Mouse (Mus musculus) left cerebral cortex, postnatal 14 days (tissue): Measurements from ENCODE around the gene Tcea3. TPM values are rescaled to one million over a fixed set of nuclear protein-coding genes. Genes with fewer than 3 reads are reported as not detected.

Experiments used
- DNase-seq, 2 experiments: peaks; one replicate each; pipeline ENCODE4 v3.0.0; 2021 to 2022; ENCODE audit warnings: low spot score in 2 of 2, mixed read lengths in 1 of 2
- intact Hi-C: fragments of 180-260 bp; cut with DNase I; formaldehyde crosslinking; loops from one replicate; pipeline ENCODE4 v1.15.1; 2025
- total RNA-seq, 2 experiments: library from RNA; stranded (reverse); gene quantifications; 2 replicates each; pipeline ENCODE4 v1.2.3; 2021

Gene Tcea3
- total RNA-seq, 2 experiments from 2014 or later: 0.61 TPM; not detected in 1

DNA sequence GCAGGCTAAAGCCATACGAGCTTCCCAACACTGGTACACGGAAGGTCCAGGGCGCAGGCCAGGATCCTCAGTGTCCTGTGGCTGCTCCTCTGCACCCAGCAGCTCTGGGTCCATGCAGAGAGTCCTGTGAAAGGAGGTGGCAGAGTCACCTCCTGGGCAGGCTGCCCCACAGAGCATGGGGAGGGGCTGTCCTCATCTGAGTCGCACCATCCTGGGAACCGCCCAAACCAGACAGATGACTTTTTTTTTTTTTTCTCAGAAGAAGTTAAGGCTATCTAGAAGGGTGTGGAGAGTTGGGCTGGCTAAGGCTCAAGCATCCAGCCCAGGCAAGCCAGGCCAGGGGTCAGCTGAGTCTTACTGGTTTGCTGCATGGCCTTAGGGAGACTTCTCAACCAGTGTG lies 18.9 kb upstream of the Tcea3 start:
- no peak for DNase-seq
- intact Hi-C loops: no loop called here

DNA sequence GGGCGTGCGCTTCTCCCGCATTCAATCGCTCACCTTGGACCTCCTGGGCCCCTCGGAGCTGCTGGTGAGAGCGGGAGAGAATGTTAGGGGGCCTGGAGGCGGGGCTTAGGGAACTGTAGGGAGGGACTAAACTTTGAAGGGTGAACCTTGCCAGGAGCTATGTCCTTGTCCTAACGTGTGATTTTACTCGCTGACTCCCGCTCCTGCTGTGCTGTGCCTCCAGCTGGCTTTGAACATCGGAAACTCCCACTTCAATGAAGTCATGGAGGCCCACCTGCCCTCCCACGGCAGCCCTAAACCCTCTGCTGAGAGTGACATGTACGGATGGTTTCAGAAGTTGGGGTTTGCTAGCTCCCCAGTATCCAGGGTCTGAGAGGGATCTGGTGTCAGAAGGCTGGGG lies 8.9 kb upstream of the Tcea3 start:
- DNase-seq: no peak
- intact Hi-C loops: loop anchor here (5.0 kb wide), 1 partner anchor 36 kb away; no protein-coding TSS in a partner anchor

DNA sequence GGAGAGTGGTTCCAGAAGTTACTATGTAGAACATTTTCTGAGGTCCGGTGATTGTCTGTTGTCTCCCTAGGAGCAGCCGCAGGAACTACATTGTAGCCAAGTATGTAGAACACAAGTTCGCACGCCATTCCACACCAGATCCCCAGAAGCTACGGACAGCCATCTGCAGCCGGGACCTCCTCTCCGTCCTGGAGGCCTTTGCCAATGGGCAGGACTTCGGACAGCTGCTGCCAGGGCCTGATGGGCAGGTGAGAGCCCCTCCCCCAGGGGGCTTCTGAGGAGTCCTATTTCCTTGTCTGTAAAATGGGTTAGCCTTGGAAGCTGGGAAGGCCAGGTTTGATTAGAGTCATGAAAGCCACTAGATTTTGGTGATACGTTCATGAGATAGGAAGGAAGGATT lies 8.4 kb upstream of the Tcea3 start:
- no peak for DNase-seq
- intact Hi-C loops: loop anchor here (5.0 kb wide), 1 partner anchor 37 kb away; no protein-coding TSS in a partner anchor

DNA sequence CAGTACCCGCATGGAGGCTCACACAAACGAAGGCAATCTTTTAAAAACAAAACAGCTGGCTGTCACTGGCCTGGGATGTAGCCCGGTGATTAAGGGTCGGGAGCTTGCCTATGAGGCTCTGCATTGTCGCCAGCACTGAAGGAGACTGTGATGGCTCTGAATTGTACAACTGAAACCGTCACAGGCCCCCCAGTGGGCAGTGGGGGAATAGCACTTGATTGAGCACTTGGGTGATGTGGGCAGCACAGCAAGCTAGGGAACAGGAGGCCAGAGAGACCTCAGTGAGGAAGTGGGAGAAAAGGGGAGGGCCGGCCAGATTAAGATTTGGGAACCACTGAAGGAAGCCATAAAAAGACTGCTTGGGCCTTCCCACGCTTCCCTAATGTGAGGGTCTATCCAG lies 7.9 kb upstream of the Tcea3 start:
- DNase-seq: peak; percentile 88 to 90
- intact Hi-C loops: loop anchor here (5.0 to 10.0 kb wide), 2 partner anchors 37 to 385 kb away; partner anchors contain the start of gene Lactbl1

DNA sequence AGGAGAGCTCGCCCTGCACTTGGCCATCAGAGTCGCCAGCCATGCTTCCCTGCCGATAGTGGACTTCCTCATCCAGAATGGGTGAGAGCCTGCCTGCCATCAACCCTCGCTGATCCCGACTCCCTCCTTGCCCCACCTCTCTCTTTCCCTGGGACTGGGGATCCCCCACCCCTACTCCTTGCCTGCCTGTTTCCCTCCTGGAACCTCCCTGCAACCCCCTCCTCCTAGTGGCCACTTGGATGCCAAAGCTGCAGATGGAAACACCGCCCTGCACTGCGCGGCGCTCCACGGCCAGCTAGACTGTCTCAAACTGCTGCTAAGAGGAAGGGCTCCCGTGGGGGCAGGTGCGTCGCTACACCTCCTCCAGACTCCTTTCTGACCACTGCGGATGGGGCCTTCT lies 7.4 kb upstream of the Tcea3 start:
- intact Hi-C loops: loop anchor here (10.0 kb wide), 1 partner anchor 385 kb away; the partner anchor contains the start of gene Lactbl1

DNA sequence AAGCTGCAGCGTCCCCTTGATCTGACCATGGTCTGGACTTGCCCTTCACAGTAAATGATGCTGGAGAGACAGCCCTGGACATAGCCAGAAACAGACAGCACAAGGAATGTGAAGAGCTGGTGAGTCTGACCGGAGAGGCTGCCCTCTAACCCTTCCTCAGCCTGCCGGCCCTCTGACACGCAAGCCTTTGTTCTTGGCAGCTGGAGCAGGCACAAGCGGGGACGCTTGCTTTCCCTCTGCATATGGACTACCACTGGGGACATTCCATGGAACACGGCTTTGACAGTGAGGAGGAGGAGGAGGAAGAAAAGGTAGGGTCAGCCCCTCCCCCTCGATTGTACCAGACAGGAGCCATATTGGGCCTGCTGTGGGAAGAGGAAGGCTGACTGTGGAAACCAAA lies 6.6 kb upstream of the Tcea3 start:
- intact Hi-C loops: loop anchor here (10.0 kb wide), 1 partner anchor 384 kb away; the partner anchor contains the start of gene Lactbl1
- DNase-seq: no peak

More for the DNA sequence above, 7.4 kb upstream of the Tcea3 start:
- no peak for DNase-seq

DNA sequence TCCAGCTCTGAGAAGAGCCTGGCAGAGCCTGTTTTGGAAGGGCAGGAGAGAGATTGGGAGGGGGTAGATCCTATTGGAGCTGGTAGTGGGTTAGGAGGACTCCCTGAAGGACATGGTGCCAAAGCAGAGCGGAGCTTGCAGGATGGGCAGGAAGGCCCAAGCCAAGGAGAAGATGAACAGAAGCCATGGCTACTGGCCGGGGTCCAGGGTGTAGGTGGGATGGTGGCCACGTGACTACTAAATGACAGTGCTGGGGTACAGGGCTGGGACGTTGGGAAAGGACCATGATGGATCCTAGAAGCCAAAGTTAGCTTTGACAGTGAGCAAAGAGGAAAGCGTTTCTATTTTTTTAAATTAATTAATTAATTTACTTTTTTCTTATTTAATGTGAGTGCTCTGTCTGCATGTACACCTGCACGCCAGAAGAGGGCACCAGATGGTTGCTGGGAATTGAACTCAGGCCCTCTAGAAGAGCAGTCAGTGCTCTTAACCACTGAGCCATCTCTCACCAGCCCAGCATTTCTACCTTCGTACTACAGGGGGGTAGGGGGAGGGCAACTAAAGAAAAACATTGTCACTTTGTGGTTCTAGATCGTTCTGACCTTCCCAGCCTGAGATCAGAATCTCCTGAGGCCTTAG lies 5.3 kb upstream of the Tcea3 start:
- intact Hi-C loops: loop anchor here (10.0 kb wide), 1 partner anchor 383 kb away; the partner anchor contains the start of gene Lactbl1
- peak in 1 of 2 experiments; percentile 36 for DNase-seq

DNA sequence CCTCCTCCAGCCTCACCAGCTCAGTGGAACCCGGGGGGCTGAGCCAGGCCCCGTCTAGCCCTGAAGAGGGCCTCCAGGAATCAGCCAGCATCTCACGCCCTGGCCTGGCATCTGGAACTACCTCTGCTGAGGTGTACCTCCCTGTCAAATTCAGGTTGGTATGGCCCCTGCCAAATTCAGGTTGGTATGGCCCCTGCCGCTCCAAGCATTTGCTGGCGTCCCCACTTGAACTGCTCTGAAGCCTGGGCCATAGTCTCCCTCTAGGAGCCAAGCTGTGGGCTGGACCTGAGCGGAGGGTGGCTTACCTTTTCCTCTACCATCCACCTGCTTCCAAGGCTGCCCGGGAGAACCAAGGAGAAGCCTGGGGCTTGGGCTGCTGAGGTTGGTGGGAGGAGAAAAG lies 4.8 kb upstream of the Tcea3 start:
- DNase-seq: no peak
- intact Hi-C loops: loop anchor here (10.0 kb wide), 1 partner anchor 382 kb away; the partner anchor contains the start of gene Lactbl1

DNA sequence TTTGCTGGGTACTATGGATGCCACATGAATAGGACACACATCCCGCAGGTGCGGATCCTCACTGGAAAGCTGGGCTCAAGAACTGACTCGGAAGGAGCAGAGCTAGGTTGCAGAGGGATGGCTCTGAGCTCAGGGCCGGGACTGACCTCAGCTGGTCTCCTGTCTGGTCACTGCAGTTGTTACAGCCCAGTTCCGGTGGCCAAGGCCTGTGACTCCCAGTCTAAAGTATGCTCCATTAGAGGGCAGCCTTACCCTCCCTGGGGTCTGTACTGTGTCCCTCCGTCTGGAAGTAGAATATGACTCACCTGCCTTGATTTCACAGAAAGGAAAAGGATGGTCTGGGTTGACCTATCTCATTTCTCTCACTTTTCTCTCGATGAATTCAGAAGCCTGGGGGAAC lies 3.3 kb upstream of the Tcea3 start:
- intact Hi-C loops: loop anchor here (10.0 kb wide), 1 partner anchor 381 kb away; the partner anchor contains the start of gene Lactbl1
- no peak for DNase-seq

DNA sequence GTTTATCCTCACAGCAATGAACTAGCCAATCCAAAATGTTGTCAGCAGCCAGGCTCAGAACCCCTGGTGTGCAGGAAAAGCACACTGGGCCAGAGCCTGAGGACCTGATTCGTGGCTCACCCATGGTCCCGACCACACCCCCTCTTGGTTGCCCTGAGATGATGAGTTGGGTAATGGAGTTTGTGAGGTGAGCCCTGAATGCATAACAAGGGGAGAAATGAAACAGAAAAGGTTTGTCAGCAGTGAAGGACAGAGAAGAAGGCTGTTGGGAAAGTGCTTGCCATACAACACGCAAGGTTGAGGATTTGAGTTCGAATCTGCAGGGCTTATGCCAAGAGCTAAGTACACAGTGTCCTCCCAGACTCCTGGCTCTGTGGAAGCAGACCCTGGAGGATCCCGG lies 1.8 kb upstream of the Tcea3 start:
- DNase-seq: no peak
- intact Hi-C loops: loop anchor here (10.0 kb wide), 1 partner anchor 379 kb away; the partner anchor contains the start of gene Lactbl1

DNA sequence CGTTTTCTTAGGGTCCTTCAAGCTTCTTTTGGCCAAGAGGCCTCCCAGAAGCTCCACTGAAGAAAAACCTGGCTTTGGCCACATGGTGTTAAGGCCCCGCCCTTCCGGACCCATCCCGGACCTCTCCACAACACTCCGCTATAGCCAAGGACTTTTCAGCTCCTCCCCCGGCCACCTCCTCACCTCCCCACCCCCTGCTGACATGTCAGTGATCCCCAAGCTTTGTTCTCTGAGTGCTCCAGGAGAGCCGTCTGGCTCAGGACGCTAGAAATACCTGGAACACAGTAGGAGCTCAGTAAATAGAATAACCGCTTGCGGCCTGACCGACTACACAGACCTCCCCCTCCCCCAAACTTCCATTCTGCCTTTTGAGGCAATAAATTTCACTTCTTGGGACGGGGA lies 960 bp upstream of the Tcea3 start:
- intact Hi-C loops: loop anchor here (10.0 kb wide), 1 partner anchor 378 kb away; the partner anchor contains the start of gene Lactbl1

DNA sequence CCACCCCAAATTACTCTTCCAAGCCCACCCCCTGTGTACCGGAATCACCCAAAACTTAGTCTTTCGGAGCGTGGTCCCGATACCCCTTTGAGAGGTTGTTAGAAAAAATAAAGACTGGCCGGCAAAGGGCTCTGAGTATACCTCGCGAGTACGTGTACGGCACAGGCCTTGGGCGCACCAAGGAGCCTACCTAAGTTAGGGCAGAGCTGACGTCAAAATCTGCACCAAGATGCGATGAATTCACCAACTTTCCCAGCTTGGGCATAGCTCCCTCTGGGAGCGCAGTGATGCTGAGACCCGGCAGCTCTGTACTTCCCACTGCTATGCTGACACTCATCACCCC lies 172 bp upstream of the Tcea3 start:
- no peak for DNase-seq
- intact Hi-C loops: loop anchor here (10.0 kb wide), 1 partner anchor 377 kb away; the partner anchor contains the start of gene Lactbl1

More for the DNA sequence above, 960 bp upstream of the Tcea3 start:
- DNase-seq: no peak

DNA sequence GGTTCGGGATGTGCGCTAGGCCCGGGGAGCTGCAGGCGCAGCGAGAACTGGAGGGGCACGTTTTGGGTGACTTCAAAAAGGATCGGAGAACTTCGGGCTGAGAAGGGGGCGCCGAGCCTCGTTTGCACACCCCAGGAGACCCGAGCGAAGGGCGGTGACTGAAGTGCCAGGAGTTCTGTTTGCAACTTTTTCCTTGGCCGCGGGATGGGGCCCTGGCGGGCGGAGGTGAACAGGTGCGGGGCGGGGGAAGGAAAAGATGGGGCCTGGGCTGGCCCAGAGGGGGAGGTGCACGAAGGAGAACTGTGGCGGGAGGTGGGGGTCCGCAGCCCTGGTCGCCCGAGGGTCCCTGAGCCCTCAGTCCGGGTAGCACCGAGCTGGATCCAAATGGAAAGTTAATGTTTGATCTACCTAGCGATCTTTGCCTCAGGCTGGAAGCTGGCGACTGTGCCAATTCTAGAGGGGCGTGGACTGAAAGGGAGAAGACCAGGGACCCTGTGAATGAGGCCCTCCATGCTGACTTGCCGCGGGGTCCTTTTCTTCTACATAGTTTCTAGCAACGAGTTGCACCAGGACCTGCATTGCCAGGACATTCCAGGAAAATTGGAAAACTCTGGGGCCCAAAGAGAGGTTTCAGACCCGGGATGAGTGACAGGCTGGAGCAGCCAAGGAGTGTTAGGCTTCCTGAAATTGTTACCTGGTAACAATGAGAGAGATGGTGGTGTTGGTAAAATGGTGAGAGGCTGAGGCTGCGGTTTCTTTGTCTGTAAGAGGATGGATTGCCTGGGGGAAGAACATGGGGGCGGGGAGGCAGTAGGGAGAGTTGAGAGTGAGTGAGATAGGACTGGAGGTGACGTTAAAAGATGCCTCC lies 1.2 kb downstream of the Tcea3 start:
- intact Hi-C loops: loop anchor here (10.0 kb wide), 1 partner anchor 376 kb away; the partner anchor contains the start of gene Lactbl1
- no peak for DNase-seq

DNA sequence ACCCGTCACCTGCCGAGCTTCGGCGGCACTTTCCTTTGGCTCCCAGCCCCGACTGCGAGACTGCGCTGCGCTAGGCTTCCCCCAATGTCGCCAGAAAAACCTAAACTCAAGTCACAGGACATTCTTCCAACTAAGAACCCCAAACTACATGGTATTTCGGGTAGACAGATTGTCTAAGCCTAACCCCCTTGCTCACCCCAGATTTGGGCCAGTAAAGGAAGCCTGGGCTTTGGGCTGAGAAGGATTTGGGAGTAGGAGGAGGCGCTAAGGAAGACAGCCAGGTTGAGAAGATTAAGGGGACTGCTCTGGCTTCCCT lies 1.8 kb downstream of the Tcea3 start:
- DNase-seq: no peak

DNA sequence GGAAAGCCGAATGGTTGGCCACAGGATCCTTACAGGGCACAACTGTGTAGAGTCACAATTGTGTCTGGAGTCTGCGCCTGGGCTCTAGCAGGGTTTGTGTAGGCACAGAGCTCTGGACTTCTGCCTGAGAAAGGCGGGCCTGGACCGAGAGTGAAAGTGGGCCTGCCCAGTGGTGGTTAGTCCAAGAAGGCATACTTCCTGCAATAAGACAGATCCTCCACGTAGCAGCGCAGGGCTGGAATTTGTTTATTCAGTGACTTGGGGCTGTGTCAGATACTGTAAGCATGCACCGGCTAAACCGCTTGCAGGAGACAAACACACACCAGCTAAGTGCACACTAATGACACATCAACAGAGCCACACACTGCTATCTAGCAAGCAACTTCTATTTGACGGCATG lies 2.3 kb downstream of the Tcea3 start:
- intact Hi-C loops: loop anchor here (10.0 kb wide), 1 partner anchor 375 kb away; the partner anchor contains the start of gene Lactbl1
- DNase-seq: no peak

More for the DNA sequence above, 1.8 kb downstream of the Tcea3 start:
- intact Hi-C loops: loop anchor here (10.0 kb wide), 1 partner anchor 376 kb away; the partner anchor contains the start of gene Lactbl1

DNA sequence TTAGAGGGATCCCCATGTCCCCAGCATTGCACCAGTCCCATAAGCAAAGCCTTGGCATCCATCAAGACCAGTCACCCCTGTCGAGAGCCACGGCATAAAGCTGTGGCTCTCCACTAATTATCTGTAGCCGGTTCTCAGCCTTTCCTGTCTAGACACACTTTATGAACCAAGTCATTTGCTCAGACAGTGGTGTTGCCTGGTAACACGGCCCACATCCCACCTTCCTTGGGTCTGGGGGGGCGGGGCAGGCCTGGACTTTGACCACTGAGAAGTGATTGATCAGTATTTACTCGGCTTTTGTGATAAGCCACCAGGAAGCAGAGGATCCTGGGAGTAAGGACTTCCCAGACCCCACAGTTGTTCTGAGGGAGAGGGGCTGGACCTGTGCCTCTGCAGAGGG lies 8.4 kb downstream of the Tcea3 start:
- DNase-seq: no peak
- intact Hi-C loops: loop anchor here (5.0 kb wide), 1 partner anchor 66 kb away; no protein-coding TSS in a partner anchor

DNA sequence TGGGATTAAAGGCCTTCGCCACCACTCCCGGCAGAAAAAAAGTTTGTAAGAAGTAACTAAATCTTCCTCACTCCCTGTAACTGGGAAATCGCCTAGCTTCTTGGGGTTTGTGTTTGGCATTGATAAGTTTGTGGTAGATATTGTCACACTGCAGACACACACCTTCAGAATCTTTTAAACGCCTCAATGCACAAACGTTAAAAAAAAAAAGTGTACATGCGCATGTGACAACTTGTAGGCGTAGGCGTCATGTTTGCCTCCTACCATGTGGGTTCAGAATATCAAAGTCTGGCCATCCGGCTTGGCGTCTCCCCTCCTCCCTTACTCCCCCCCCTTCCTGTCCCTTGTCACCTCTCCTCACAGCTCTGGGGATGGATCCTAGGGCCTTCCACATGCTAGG lies 9.2 kb downstream of the Tcea3 start:
- intact Hi-C loops: loop anchor here (5.0 kb wide), 1 partner anchor 66 kb away; no protein-coding TSS in a partner anchor
- no peak for DNase-seq

DNA sequence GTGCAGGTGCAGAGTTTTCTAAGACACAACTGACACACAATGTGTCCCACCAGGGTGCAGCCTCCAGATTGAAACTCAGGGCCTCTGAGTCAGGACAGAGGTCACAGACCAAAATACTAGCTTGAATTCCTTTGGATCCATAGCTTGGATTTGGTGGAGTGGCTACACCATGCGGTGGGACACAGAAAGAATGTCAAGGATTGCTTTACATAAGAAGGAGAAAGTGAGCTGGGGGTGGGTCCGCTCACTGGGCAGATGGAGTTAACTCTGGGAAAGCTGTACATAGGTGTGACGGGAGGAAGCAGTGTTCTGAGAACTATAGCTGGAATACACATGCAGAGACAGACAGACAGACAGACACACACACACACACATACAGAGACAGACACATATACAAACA lies 12.4 kb downstream of the Tcea3 start:
- intact Hi-C loops: loop anchor here (5.0 kb wide), 1 partner anchor 62 kb away; no protein-coding TSS in a partner anchor
- no peak for DNase-seq

DNA sequence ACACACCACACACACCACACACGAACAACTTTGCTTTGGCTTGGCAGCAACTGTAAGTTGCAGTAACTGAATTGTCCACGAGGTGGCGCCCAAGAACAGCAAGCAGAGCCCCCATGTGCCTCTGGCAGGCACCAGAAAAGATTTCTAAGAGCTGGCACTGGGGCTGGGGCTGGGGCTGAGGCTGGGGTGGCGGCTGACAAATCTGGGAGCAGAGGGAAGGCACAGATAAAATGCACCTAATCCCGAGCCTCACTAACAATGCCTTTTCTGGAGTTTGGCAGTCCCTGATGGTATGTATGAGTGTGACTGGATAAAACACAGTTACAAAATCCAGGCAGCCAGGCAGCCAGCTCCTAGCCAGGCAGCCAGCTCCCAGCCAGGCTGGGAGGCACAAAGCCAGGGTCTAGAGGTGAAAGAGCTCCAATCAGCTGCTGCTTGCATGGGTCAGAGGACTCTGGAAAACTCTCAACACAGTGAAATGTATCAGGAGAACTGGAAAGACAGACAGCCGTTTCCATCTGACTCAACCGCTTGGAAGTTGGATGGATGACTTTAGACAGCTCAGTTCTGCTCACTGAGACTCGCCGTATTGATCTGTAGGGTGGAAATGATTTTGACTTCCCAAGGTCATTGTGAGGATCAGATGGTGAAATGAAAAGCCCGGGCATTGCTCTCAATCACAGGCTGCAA lies 13.1 kb downstream of the Tcea3 start:
- intact Hi-C loops: no loop called here
- DNase-seq: peak; percentile 87 to 88
